In the genomic region with DNA sequence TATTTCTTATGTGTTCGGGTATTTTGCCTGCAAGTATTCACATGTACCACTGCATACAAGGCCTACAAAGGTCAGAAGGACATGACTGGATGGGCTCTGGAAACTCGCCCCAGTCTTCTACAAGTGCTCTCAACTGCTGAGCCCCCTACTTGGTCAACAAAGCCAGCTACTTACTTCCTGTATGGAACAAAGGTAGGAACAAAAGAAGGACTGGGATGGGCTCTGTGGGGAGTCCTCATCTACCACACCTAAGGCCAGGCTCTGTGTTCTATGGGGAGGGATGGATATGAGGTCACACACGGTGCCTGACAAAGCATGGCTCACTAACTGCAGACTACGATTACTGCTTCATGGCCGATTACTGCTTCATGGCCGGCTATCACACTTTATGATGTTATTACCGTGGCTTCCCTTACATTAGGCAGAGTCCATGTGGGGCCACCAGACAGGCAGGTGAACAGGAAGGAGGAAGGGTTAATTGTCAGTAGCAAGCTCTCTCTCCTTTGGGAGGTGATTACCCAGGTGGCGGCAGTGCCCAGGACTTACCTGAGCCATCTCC, we compare ENCODE assay signal across 29 mouse cellular contexts. TPM values are rescaled to one million over a fixed set of nuclear protein-coding genes. Genes with fewer than 3 reads are reported as not detected.
A peak's percentile ranks its signal among the peaks of the same experiment; 100 is the strongest.
DNase-seq lines count a peak whose midpoint lies in the region; ATAC-seq and TF ChIP-seq lines count a peak whose summit lies in the region.
"Had no signal": no experiment of that assay in that cellular context is flagged by ENCODE, and none has a peak within 500 bp of the region (broad histone marks: within the 10 kb centered on the region; RNA-seq: fewer than 3 reads in every experiment).

No protein-coding gene starts in this region.

- peak; percentile 79 for ATAC-seq in intestine, embryonic 16.5 days
- ATAC-seq in stomach, postnatal 0 days (ENCODE audit: low FRiP score, low TSS enrichment), result peak; percentile 31; the same call in 1 of the 2 replicates
- ATAC-seq: forebrain, embryonic 15.5 days; hindbrain, postnatal 0 days had no signal

- 0 out of 2 replicates have a peak, but pooled peaks have one; percentile 13 for TF ChIP-seq EP300 in ES-Bruce4 (IDR thresholded peaks at IDR 0.05; ENCODE audit: insufficient read depth, low read depth, low read length)
- no peak for TF ChIP-seq EP300 in stomach, postnatal 0 days (optimal IDR thresholded peaks at IDR 0.05)

- H3K27me3 ChIP-seq in ES-Bruce4 (ENCODE audit: control insufficient read depth, insufficient read depth, low read length, poor library complexity, severe bottlenecking), result no peaks in the 10 kb centered on the region
- no peaks in the 10 kb centered on the region for H3K27me3 ChIP-seq in intestine, embryonic 16.5 days (replicated peaks; ENCODE audit: control insufficient read depth, insufficient read depth, low read length)
- H3K27me3 ChIP-seq in stomach, postnatal 0 days (ENCODE audit: control insufficient read depth, insufficient read depth, low read length), result no peaks in the 10 kb centered on the region
- no peaks in the 10 kb centered on the region for H3K27me3 ChIP-seq in thymus, adult 2 months (ENCODE audit: control insufficient read depth, insufficient read depth, low read length)
- H3K27me3 ChIP-seq: CH12.LX; embryonic facial prominence, embryonic 12.5 days; embryonic facial prominence, embryonic 15.5 days; forebrain, embryonic 12.5 days; forebrain, embryonic 15.5 days; heart, embryonic 12.5 days; heart, embryonic 15.5 days; hindbrain, embryonic 13.5 days had no signal

- H3K9me3 ChIP-seq in ES-Bruce4 (replicated peaks; ENCODE audit: control insufficient read depth, insufficient read depth, low read length, poor library complexity, severe bottlenecking), result peaks cover 5% of the 10 kb centered on the region; the same call in 1 of the 2 replicates
- no peaks in the 10 kb centered on the region for H3K9me3 ChIP-seq in intestine, embryonic 16.5 days (ENCODE audit: control insufficient read depth, low read length)
- no peaks in the 10 kb centered on the region for H3K9me3 ChIP-seq in stomach, postnatal 0 days (ENCODE audit: control insufficient read depth, low read length)
- H3K9me3 ChIP-seq: embryonic facial prominence, embryonic 12.5 days; embryonic facial prominence, embryonic 15.5 days; forebrain, embryonic 15.5 days; heart, embryonic 15.5 days; hindbrain, embryonic 13.5 days had no signal

- peaks cover 11% of the 10 kb centered on the region for H3K4me1 ChIP-seq in ES-Bruce4 (ENCODE audit: control insufficient read depth, insufficient read depth, low read length)
- peaks cover 5% of the 10 kb centered on the region for H3K4me1 ChIP-seq in intestine, embryonic 16.5 days (ENCODE audit: control insufficient read depth, insufficient read depth, low read length)
- H3K4me1 ChIP-seq in stomach, postnatal 0 days (replicated peaks; ENCODE audit: control insufficient read depth, insufficient read depth), result no peaks in the 10 kb centered on the region
- H3K4me1 ChIP-seq in thymus, adult 2 months (replicated peaks; ENCODE audit: control insufficient read depth, insufficient read depth, low read length), result no peaks in the 10 kb centered on the region
- H3K4me1 ChIP-seq: embryonic facial prominence, embryonic 12.5 days; embryonic facial prominence, embryonic 15.5 days; forebrain, embryonic 12.5 days; forebrain, embryonic 15.5 days; heart, embryonic 12.5 days; heart, embryonic 15.5 days; hindbrain, embryonic 10.5 days; hindbrain, embryonic 13.5 days had no signal

- H3K9ac ChIP-seq in ES-Bruce4 (ENCODE audit: low read depth, poor library complexity, severe bottlenecking), result no peak overlapping the region
- H3K9ac ChIP-seq in intestine, embryonic 16.5 days (ENCODE audit: low read depth, low read length), result no peak overlapping the region
- H3K9ac ChIP-seq in stomach, postnatal 0 days (ENCODE audit: low read length), result no peak overlapping the region
- H3K9ac ChIP-seq: embryonic facial prominence, embryonic 12.5 days; embryonic facial prominence, embryonic 15.5 days; forebrain, embryonic 12.5 days; forebrain, embryonic 15.5 days; heart, embryonic 12.5 days; heart, embryonic 15.5 days; hindbrain, embryonic 13.5 days had no signal

- no peak overlapping the region for H3K4me2 ChIP-seq in intestine, embryonic 16.5 days (ENCODE audit: low read depth, low read length)
- no peak overlapping the region for H3K4me2 ChIP-seq in stomach, postnatal 0 days (replicated peaks; ENCODE audit: low read depth)
- H3K4me2 ChIP-seq: embryonic facial prominence, embryonic 12.5 days; embryonic facial prominence, embryonic 15.5 days; forebrain, embryonic 12.5 days; forebrain, embryonic 15.5 days; heart, embryonic 12.5 days; heart, embryonic 15.5 days; hindbrain, embryonic 13.5 days had no signal

- no peak overlapping the region for H3K27ac ChIP-seq in ES-Bruce4 (ENCODE audit: insufficient read depth, low read length)
- peak overlapping the region; percentile 19; the same call in 1 of the 2 replicates for H3K27ac ChIP-seq in intestine, embryonic 16.5 days (ENCODE audit: low read length)
- no peak overlapping the region for H3K27ac ChIP-seq in stomach, postnatal 0 days (replicated peaks)
- H3K27ac ChIP-seq in thymus, adult 2 months (ENCODE audit: control insufficient read depth, insufficient read depth, low read length), result no peak overlapping the region
- H3K27ac ChIP-seq: embryonic facial prominence, embryonic 12.5 days; embryonic facial prominence, embryonic 15.5 days; forebrain, embryonic 12.5 days; forebrain, embryonic 15.5 days; heart, embryonic 15.5 days; hindbrain, embryonic 10.5 days; hindbrain, embryonic 13.5 days; hindbrain, postnatal 0 days had no signal

- H3K4me3 ChIP-seq in ES-Bruce4 (ENCODE audit: low read depth, low read length), result no peak overlapping the region
- H3K4me3 ChIP-seq in intestine, embryonic 16.5 days (ENCODE audit: low read length), result no peak overlapping the region
- no peak overlapping the region for H3K4me3 ChIP-seq in stomach, postnatal 0 days (ENCODE audit: low read depth, low read length)
- no peak overlapping the region for H3K4me3 ChIP-seq in thymus, adult 2 months (ENCODE audit: control insufficient read depth, insufficient read depth, low read length)
- H3K4me3 ChIP-seq: embryonic facial prominence, embryonic 12.5 days; embryonic facial prominence, embryonic 15.5 days; forebrain, embryonic 12.5 days; forebrain, embryonic 15.5 days; heart, embryonic 12.5 days; heart, embryonic 15.5 days; hindbrain, embryonic 10.5 days; hindbrain, embryonic 13.5 days had no signal

- no peak for TF ChIP-seq POLR2A in ES-Bruce4 (IDR thresholded peaks at IDR 0.05; ENCODE audit: insufficient read depth, low read length)
- no peak for TF ChIP-seq POLR2A in thymus, adult 2 months (IDR thresholded peaks at IDR 0.05; ENCODE audit: control insufficient read depth, extremely low read depth, insufficient read depth, low read length, poor library complexity)

- 70% methylated on average over 8 of the region's 8 CpGs for WGBS in intestine, embryonic 16.5 days
- 91% methylated on average over 8 of the region's 8 CpGs for WGBS in stomach, postnatal 0 days
- WGBS in thymus, adult 2 months, result 97% methylated on average over 8 of the region's 8 CpGs

- peaks cover 35% of the 10 kb centered on the region for H3K36me3 ChIP-seq in ES-Bruce4 (ENCODE audit: control insufficient read depth, insufficient read depth, low read length, poor library complexity, severe bottlenecking)
- H3K36me3 ChIP-seq in intestine, embryonic 16.5 days (ENCODE audit: control insufficient read depth, insufficient read depth, low read length), result peaks cover 44% of the 10 kb centered on the region
- H3K36me3 ChIP-seq in stomach, postnatal 0 days (ENCODE audit: control insufficient read depth, insufficient read depth, low read length), result peaks cover 58% of the 10 kb centered on the region
- H3K36me3 ChIP-seq in thymus, adult 2 months (ENCODE audit: control insufficient read depth, insufficient read depth, low read length), result peaks cover 49% of the 10 kb centered on the region

- peak; percentile 96 for DNase-seq in R1 (ENCODE audit: low read depth, low spot score)
- DNase-seq in stomach, postnatal 0 days (ENCODE audit: low spot score), result no peak
- no peak for DNase-seq in cerebellum, postnatal 10 days
- DNase-seq in thymus, adult 2 months, result no peak
- DNase-seq in kidney, adult 11 months, result no peak
- DNase-seq: adrenal gland, postnatal 10 days; adrenal gland, postnatal 36 days; B cell, adult 2 months; cerebellum, adult 18-20 months; cerebellum, adult 9-10 months; cerebellum, postnatal 25 days; gastrocnemius, postnatal 25 days; heart, adult 18-20 months; heart, postnatal 10 days; heart, postnatal 36 days had no signal

- TF ChIP-seq CTCF in ES-Bruce4 (IDR thresholded peaks at IDR 0.05; ENCODE audit: low read depth, low read length), result no peak
- no peak for TF ChIP-seq CTCF in stomach, postnatal 0 days (IDR thresholded peaks at IDR 0.05; ENCODE audit: low read depth)
- TF ChIP-seq CTCF in thymus, adult 2 months (IDR thresholded peaks at IDR 0.05; ENCODE audit: borderline replicate concordance, control insufficient read depth, extremely low read depth, insufficient read depth, low read length, poor library complexity), result no peak

RNA-seq across cellular contexts. Expression of a gene that starts 9.1 kb away (rescaled TPM):
- 109 and 112 TPM in 2 replicates for polyA plus RNA-seq in ES-Bruce4 (2011; ENCODE audit: insufficient read depth, insufficient read length, low read depth, missing spikeins)
- polyA plus RNA-seq in intestine, embryonic 16.5 days (2015; fragmentation: Nextera tagmentation; extraction: Ambion mirVana), result 250 and 255 TPM in 2 replicates
- 266 and 290 TPM in 2 replicates for polyA plus RNA-seq in stomach, postnatal 0 days (2015; fragmentation: Nextera tagmentation; extraction: Ambion mirVana)
- polyA plus RNA-seq in thymus, adult 2 months (2012; rRNA removed), result 98.7 and 107 TPM in 2 replicates

RNA-seq across cellular contexts. Expression of a gene that starts 20.1 kb away (rescaled TPM):
- 26.5 and 35.7 TPM in 2 replicates for polyA plus RNA-seq in ES-Bruce4 (2011; ENCODE audit: insufficient read depth, insufficient read length, low read depth, missing spikeins)
- 16.8 and 20.4 TPM in 2 replicates for polyA plus RNA-seq in intestine, embryonic 16.5 days (2015; fragmentation: Nextera tagmentation; extraction: Ambion mirVana)
- polyA plus RNA-seq in stomach, postnatal 0 days (2015; fragmentation: Nextera tagmentation; extraction: Ambion mirVana), result 10.6 and 11.5 TPM in 2 replicates
- 14.0 and 17.6 TPM in 2 replicates for polyA plus RNA-seq in thymus, adult 2 months (2012; rRNA removed)

RNA-seq across cellular contexts. Expression of a gene that starts 30.9 kb away (rescaled TPM):
- polyA plus RNA-seq in ES-Bruce4 (2011; ENCODE audit: insufficient read depth, insufficient read length, low read depth, missing spikeins), result 0.91 and 1.4 TPM in 2 replicates
- 0.48 TPM in 1 of 2 replicates, not detected in the other for polyA plus RNA-seq in intestine, embryonic 16.5 days (2015; fragmentation: Nextera tagmentation; extraction: Ambion mirVana)
- polyA plus RNA-seq in stomach, postnatal 0 days (2015; fragmentation: Nextera tagmentation; extraction: Ambion mirVana), result not detected in 2 replicates
- polyA plus RNA-seq in thymus, adult 2 months (2012; rRNA removed), result 0.22 and 0.67 TPM in 2 replicates
- polyA plus RNA-seq: embryonic facial prominence, embryonic 12.5 days; gonadal fat pad, adult 2 months; heart, embryonic 12.5 days; intestine, embryonic 14.5 days had no signal

RNA-seq across cellular contexts. Expression of a gene that starts 53.5 kb away (rescaled TPM):
- 15.5 and 15.8 TPM in 2 replicates for polyA plus RNA-seq in ES-Bruce4 (2011; ENCODE audit: insufficient read depth, insufficient read length, low read depth, missing spikeins)
- 50.5 and 52.2 TPM in 2 replicates for polyA plus RNA-seq in intestine, embryonic 16.5 days (2015; fragmentation: Nextera tagmentation; extraction: Ambion mirVana)
- polyA plus RNA-seq in stomach, postnatal 0 days (2015; fragmentation: Nextera tagmentation; extraction: Ambion mirVana), result 20.1 and 21.7 TPM in 2 replicates
- polyA plus RNA-seq in thymus, adult 2 months (2012; rRNA removed), result 40.2 and 40.3 TPM in 2 replicates

RNA-seq across cellular contexts. Expression of a gene that starts 57.8 kb away (rescaled TPM):
- polyA plus RNA-seq in ES-Bruce4 (2011; ENCODE audit: insufficient read depth, insufficient read length, low read depth, missing spikeins), result 31.2 and 32.4 TPM in 2 replicates
- 63.3 and 64.3 TPM in 2 replicates for polyA plus RNA-seq in intestine, embryonic 16.5 days (2015; fragmentation: Nextera tagmentation; extraction: Ambion mirVana)
- polyA plus RNA-seq in stomach, postnatal 0 days (2015; fragmentation: Nextera tagmentation; extraction: Ambion mirVana), result 39.7 and 42.9 TPM in 2 replicates
- 40.4 and 45.0 TPM in 2 replicates for polyA plus RNA-seq in thymus, adult 2 months (2012; rRNA removed)
